Mouse (Mus musculus): Measurements from ENCODE around the gene Sigmar1. TPM values are rescaled to one million over a fixed set of nuclear protein-coding genes. Genes with fewer than 3 reads are reported as not detected.

The Sigmar1 gene
- polyA plus RNA-seq, 1 experiment from 2014 or later = 77.4 TPM

DNA sequence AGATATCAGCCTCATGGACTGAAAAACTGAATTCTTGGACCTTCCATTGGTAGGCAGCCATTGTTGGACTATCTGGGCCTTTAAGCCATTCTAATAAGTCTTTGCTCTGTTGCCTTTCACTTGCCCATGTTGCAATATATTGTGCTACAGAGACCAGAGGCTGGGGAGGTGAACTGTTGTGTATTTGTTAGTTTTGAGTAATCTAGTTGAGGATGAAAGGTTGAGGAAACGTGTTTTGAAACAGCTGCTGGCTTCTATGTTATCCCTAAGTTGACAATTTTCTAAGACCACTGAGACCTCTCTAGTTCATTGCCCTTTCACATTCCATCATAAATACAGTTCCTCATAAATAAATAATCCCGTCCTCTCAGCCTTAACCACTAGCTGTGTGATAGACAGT is 11.8 kb downstream of the Sigmar1 start:
- H3K9me3 ChIP-seq = peaks cover 21% of the 10 kb centered on the region
- H3K36me3 ChIP-seq = peaks cover 7% of the 10 kb centered on the region
- H3K4me3 ChIP-seq = no peak overlapping the region
- no peaks in the 10 kb centered on the region; the same call in 1 of the 2 replicates for H3K27me3 ChIP-seq (ENCODE audit: insufficient read depth, poor library complexity, severe bottlenecking)
- no peak for DNase-seq (ENCODE audit: low spot score)
- 79% methylated on average over 2 of the region's 2 CpGs for WGBS
- peaks cover 23% of the 10 kb centered on the region for H3K4me1 ChIP-seq (replicated peaks)
- H3K27ac ChIP-seq = no peak overlapping the region

GRCm38 (mm10) chr4:41741158-41741560 is 14.8 kb downstream of the Sigmar1 start:
- peaks cover 23% of the 10 kb centered on the region for H3K4me1 ChIP-seq (replicated peaks)
- peak overlapping the region; percentile 80 for H3K4me3 ChIP-seq
- peak overlapping the region; percentile 87 for H3K27ac ChIP-seq
- WGBS = under 1% methylated on average over 27 of the region's 27 CpGs
- peaks cover 11% of the 10 kb centered on the region for H3K9me3 ChIP-seq
- H3K36me3 ChIP-seq = peaks cover 20% of the 10 kb centered on the region
- no peaks in the 10 kb centered on the region for H3K27me3 ChIP-seq (ENCODE audit: insufficient read depth, poor library complexity, severe bottlenecking)
- peak; percentile 94 for DNase-seq (ENCODE audit: low spot score)

GRCm38 (mm10) chr4:41740380-41741157 is 15.4 kb downstream of the Sigmar1 start:
- H3K27me3 ChIP-seq (ENCODE audit: insufficient read depth, poor library complexity, severe bottlenecking) = no peaks in the 10 kb centered on the region
- no peak for DNase-seq (ENCODE audit: low spot score)
- WGBS = 1% methylated on average over 48 of the region's 48 CpGs
- H3K27ac ChIP-seq = peak overlapping the region; percentile 87
- peak overlapping the region; percentile 80 for H3K4me3 ChIP-seq
- H3K36me3 ChIP-seq = peaks cover 20% of the 10 kb centered on the region
- H3K4me1 ChIP-seq (replicated peaks) = peaks cover 23% of the 10 kb centered on the region
- H3K9me3 ChIP-seq = peaks cover 9% of the 10 kb centered on the region

DNA sequence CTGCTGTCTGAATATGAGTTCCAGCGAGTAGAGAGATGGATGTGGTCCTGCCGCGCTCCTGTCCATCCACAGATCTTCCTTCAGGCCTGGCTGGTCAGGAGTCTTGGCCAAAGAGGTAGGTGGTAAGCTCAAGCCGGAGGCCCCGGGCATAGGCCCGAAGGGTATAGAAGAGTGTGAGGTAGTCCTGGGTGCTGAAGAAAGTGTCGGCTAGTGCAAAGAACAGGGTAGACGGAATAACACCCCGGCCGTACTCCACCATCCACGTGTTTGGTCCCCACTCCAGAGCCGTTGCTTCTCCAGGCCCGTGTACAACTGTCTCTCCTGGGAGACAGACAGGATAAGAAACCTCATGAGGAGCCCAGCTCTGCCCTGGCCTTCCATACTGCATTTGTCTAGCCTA is 16.7 kb downstream of the Sigmar1 start:
- no peak overlapping the region for H3K27ac ChIP-seq
- H3K4me1 ChIP-seq (replicated peaks) = peaks cover 23% of the 10 kb centered on the region
- peaks cover 20% of the 10 kb centered on the region for H3K36me3 ChIP-seq
- no peak overlapping the region for H3K4me3 ChIP-seq
- peaks cover 6% of the 10 kb centered on the region for H3K9me3 ChIP-seq
- DNase-seq (ENCODE audit: low spot score) = no peak
- peaks cover 7% of the 10 kb centered on the region; the same call in 1 of the 2 replicates for H3K27me3 ChIP-seq (ENCODE audit: insufficient read depth, poor library complexity, severe bottlenecking)
- WGBS = 96% methylated on average over 13 of the region's 13 CpGs

GRCm38 (mm10) chr4:41738256-41738603 is 17.7 kb downstream of the Sigmar1 start:
- H3K4me1 ChIP-seq (replicated peaks) = peaks cover 23% of the 10 kb centered on the region
- WGBS = 81% methylated on average over 1 of the region's 1 CpGs
- no peak for DNase-seq (ENCODE audit: low spot score)
- H3K27ac ChIP-seq = no peak overlapping the region
- no peak overlapping the region for H3K4me3 ChIP-seq
- peaks cover 15% of the 10 kb centered on the region for H3K27me3 ChIP-seq (ENCODE audit: insufficient read depth, poor library complexity, severe bottlenecking)
- peaks cover 20% of the 10 kb centered on the region for H3K36me3 ChIP-seq
- peaks cover 6% of the 10 kb centered on the region for H3K9me3 ChIP-seq

GRCm38 (mm10) chr4:41737602-41738255 is 18.2 kb downstream of the Sigmar1 start:
- Histone ChIP-seq H3K4me1 (replicated peaks) (peaks cover 23% of the 10 kb centered on the region), H3K27me3 (ENCODE audit: insufficient read depth, poor library complexity, severe bottlenecking) (peaks cover 20% of the 10 kb centered on the region), H3K9me3 (peaks cover 6% of the 10 kb centered on the region), H3K27ac (no peak overlapping the region), H3K36me3 (peaks cover 20% of the 10 kb centered on the region), H3K4me3 (no peak overlapping the region)
- peak; percentile 71 for DNase-seq (ENCODE audit: low spot score)
- WGBS = 53% methylated on average over 8 of the region's 8 CpGs

- Histone ChIP-seq H3K36me3 (no peaks in the 10 kb centered on the region), H3K4me1 (replicated peaks) (peaks cover 27% of the 10 kb centered on the region), H3K4me3 (peak within 1 kb of the TSS; percentile 52), H3K9me3 (peaks cover 6% of the 10 kb centered on the region), H3K27me3 (ENCODE audit: insufficient read depth, poor library complexity, severe bottlenecking) (peaks cover 85% of the 10 kb centered on the region), H3K27ac (no peak within 1 kb of the TSS)
- DNase-seq (ENCODE audit: low spot score) = peak; percentile 32
- 2% methylated on average over 50 of the region's 50 CpGs for WGBS
Observed at GRCm38 (mm10) chr4:41731052-41731765, 24.7 kb downstream of the Sigmar1 start, which contains the start of gene Arid3c. Gene Arid3c, minus strand, starts transcription at chr4:41731142.

- Histone ChIP-seq H3K27ac (peak overlapping the region; percentile 45; the same call in 1 of the 2 replicates), H3K4me1 (replicated peaks) (peaks cover 41% of the 10 kb centered on the region), H3K9me3 (no peaks in the 10 kb centered on the region), H3K4me3 (peak overlapping the region; percentile 29; the same call in 1 of the 2 replicates), H3K27me3 (ENCODE audit: insufficient read depth, poor library complexity, severe bottlenecking) (peaks cover 85% of the 10 kb centered on the region), H3K36me3 (no peaks in the 10 kb centered on the region)
- peak; percentile 48 for DNase-seq (ENCODE audit: low spot score)
- WGBS = 17% methylated on average over 20 of the region's 20 CpGs
Observed at GRCm38 (mm10) chr4:41726826-41727621, 28.9 kb downstream of the Sigmar1 start.

- Histone ChIP-seq H3K9me3 (no peaks in the 10 kb centered on the region), H3K27me3 (ENCODE audit: insufficient read depth, poor library complexity, severe bottlenecking) (peaks cover 44% of the 10 kb centered on the region), H3K4me1 (replicated peaks) (peaks cover 36% of the 10 kb centered on the region), H3K27ac (peak within 1 kb of the TSS; percentile 90), H3K4me3 (peak within 1 kb of the TSS; percentile 92), H3K36me3 (peaks cover 29% of the 10 kb centered on the region)
- WGBS = under 1% methylated on average over 27 of the region's 27 CpGs
- peak; percentile 90 for DNase-seq (ENCODE audit: low spot score)
Observed at GRCm38 (mm10) chr4:41722918-41723351, 33.0 kb downstream of the Sigmar1 start, which contains the start of gene Dctn3. Gene Dctn3, minus strand, starts transcription at chr4:41723170.

- Histone ChIP-seq H3K27ac (no peak overlapping the region), H3K36me3 (peaks cover 67% of the 10 kb centered on the region), H3K27me3 (ENCODE audit: insufficient read depth, poor library complexity, severe bottlenecking) (no peaks in the 10 kb centered on the region), H3K4me3 (no peak overlapping the region), H3K4me1 (replicated peaks) (peaks cover 44% of the 10 kb centered on the region), H3K9me3 (no peaks in the 10 kb centered on the region)
- no peak for DNase-seq (ENCODE audit: low spot score)
- WGBS = 65% methylated on average over 6 of the region's 6 CpGs
Observed at GRCm38 (mm10) chr4:41716834-41717233, 39.1 kb downstream of the Sigmar1 start.

- peaks cover 48% of the 10 kb centered on the region for H3K4me1 ChIP-seq (replicated peaks)
- no peak overlapping the region for H3K4me3 ChIP-seq
- no peak for DNase-seq (ENCODE audit: low spot score)
- H3K36me3 ChIP-seq = peaks cover 76% of the 10 kb centered on the region
- H3K9me3 ChIP-seq = no peaks in the 10 kb centered on the region
- no peak overlapping the region for H3K27ac ChIP-seq
- no peaks in the 10 kb centered on the region for H3K27me3 ChIP-seq (ENCODE audit: insufficient read depth, poor library complexity, severe bottlenecking)
- WGBS = 83% methylated on average over 5 of the region's 5 CpGs
Observed at GRCm38 (mm10) chr4:41715596-41715995, 40.4 kb downstream of the Sigmar1 start.

GRCm38 (mm10) chr4:41715082-41715481 is 40.9 kb downstream of the Sigmar1 start:
- no peak for DNase-seq (ENCODE audit: low spot score)
- Histone ChIP-seq H3K4me1 (replicated peaks) (peaks cover 48% of the 10 kb centered on the region), H3K9me3 (no peaks in the 10 kb centered on the region), H3K27ac (no peak overlapping the region), H3K27me3 (ENCODE audit: insufficient read depth, poor library complexity, severe bottlenecking) (no peaks in the 10 kb centered on the region), H3K4me3 (no peak overlapping the region), H3K36me3 (peaks cover 75% of the 10 kb centered on the region)
- 82% methylated on average over 8 of the region's 8 CpGs for WGBS

All from hindbrain, embryonic 10.5 days (tissue).